In genomic region chr3:87765091-87765490, GRCm38 (mm10) we compare ENCODE assay signal across 8 mouse cellular contexts. TPM values are rescaled to one million over a fixed set of nuclear protein-coding genes. Genes with fewer than 3 reads are reported as not detected.
DNase-seq lines count a peak whose midpoint lies in the region; ATAC-seq lines count a peak whose summit lies in the region.

No protein-coding gene starts in this region.

- 19% methylated on average over 10 of the region's 10 CpGs for WGBS in heart, embryonic 11.5 days (ENCODE audit: insufficient replicate concordance)
- WGBS in lung, embryonic 16.5 days, result 18% methylated on average over 10 of the region's 10 CpGs

- 0 out of 2 replicates have a peak overlapping the region, but pooled peaks have one; percentile 49 for H3K9ac ChIP-seq in heart, embryonic 11.5 days (ENCODE audit: low read depth, low read length)
- H3K9ac ChIP-seq in lung, embryonic 16.5 days (ENCODE audit: low read length), result peak overlapping the region; percentile 56

- H3K27me3 ChIP-seq in heart, embryonic 11.5 days (ENCODE audit: control insufficient read depth, insufficient read depth, low read length), result peaks cover 9% of the 10 kb centered on the region; the same call in 1 of the 2 replicates
- H3K27me3 ChIP-seq in lung, embryonic 16.5 days (ENCODE audit: control insufficient read depth, insufficient read depth, low read depth, low read length), result no peaks in the 10 kb centered on the region

- no peak for ATAC-seq in heart, embryonic 11.5 days (replicated peaks; ENCODE audit: insufficient number of reproducible peaks, low FRiP score, low TSS enrichment)
- peak; percentile 55 for ATAC-seq in lung, embryonic 16.5 days (ENCODE audit: low read depth)

- DNase-seq in 3T3-L1 (ENCODE audit: low read depth, low spot score), result peak; percentile 77
- peak; percentile 46 for DNase-seq in adrenal gland, postnatal 25 days
- DNase-seq in kidney, adult 8-10 months, result peak; percentile 54 to 60
- peak; percentile 19 to 72 for DNase-seq in spleen, postnatal 10 days (ENCODE audit: low spot score in 2 of 2)
- DNase-seq in cerebellum, postnatal 36 days, result no peak
- no peak for DNase-seq in layer of hippocampus, adult 8-10 months (ENCODE audit: low spot score in 2 of 2)

- H3K4me2 ChIP-seq in heart, embryonic 11.5 days, result peak overlapping the region; percentile 50
- peak overlapping the region; percentile 48 for H3K4me2 ChIP-seq in lung, embryonic 16.5 days (ENCODE audit: low read depth, low read length)

- peak overlapping the region; percentile 12; the same call in 1 of the 2 replicates for H3K4me3 ChIP-seq in heart, embryonic 11.5 days (ENCODE audit: low read depth, low read length)
- H3K4me3 ChIP-seq in lung, embryonic 16.5 days (ENCODE audit: low read length), result peak overlapping the region; percentile 23

- H3K27ac ChIP-seq in heart, embryonic 11.5 days (ENCODE audit: low read depth, low read length), result peak overlapping the region; percentile 86
- H3K27ac ChIP-seq in lung, embryonic 16.5 days (ENCODE audit: low read length), result peak overlapping the region; percentile 97

- H3K9me3 ChIP-seq in heart, embryonic 11.5 days (replicated peaks; ENCODE audit: control insufficient read depth, low read length), result no peaks in the 10 kb centered on the region
- H3K9me3 ChIP-seq in lung, embryonic 16.5 days (ENCODE audit: control insufficient read depth, low read length), result no peaks in the 10 kb centered on the region

- no peaks in the 10 kb centered on the region for H3K36me3 ChIP-seq in heart, embryonic 11.5 days (ENCODE audit: control insufficient read depth, insufficient read depth, low read length)
- H3K36me3 ChIP-seq in lung, embryonic 16.5 days (ENCODE audit: control insufficient read depth, insufficient read depth, low read length), result no peaks in the 10 kb centered on the region

- peaks cover 24% of the 10 kb centered on the region for H3K4me1 ChIP-seq in heart, embryonic 11.5 days (ENCODE audit: control insufficient read depth, insufficient read depth, low read length)
- peaks cover 57% of the 10 kb centered on the region for H3K4me1 ChIP-seq in lung, embryonic 16.5 days (replicated peaks; ENCODE audit: control insufficient read depth, insufficient read depth, low read length)

RNA-seq across cellular contexts. Expression of gene Lrrc71, which starts 16.7 kb away (rescaled TPM):
- 0.94 TPM in 1 of 2 replicates, not detected in the other for total RNA-seq in adrenal gland, postnatal 25 days (2021)
- polyA plus RNA-seq in heart, embryonic 11.5 days (2014; fragmentation: Nextera tagmentation; extraction: Ambion mirVana), result 0.43 and 0.66 TPM in 2 replicates
- polyA plus RNA-seq in lung, embryonic 16.5 days (2015; fragmentation: Nextera tagmentation; extraction: Ambion mirVana), result 3.9 and 5.9 TPM in 2 replicates
- total RNA-seq in layer of hippocampus, adult 8-10 months (2022), result 1 to 10 TPM in 1 of 4 experiments, under 1 TPM in 3; 0.43 to 1.6 (median 0.62) TPM

RNA-seq across cellular contexts. Expression of gene Ntrk1, which starts 29.9 kb away (rescaled TPM):
- total RNA-seq in adrenal gland, postnatal 25 days (2021), result 0.95 and 3.7 TPM in 2 replicates
- polyA plus RNA-seq in heart, embryonic 11.5 days (2014; fragmentation: Nextera tagmentation; extraction: Ambion mirVana), result 0.30 and 0.51 TPM in 2 replicates
- polyA plus RNA-seq in lung, embryonic 16.5 days (2015; fragmentation: Nextera tagmentation; extraction: Ambion mirVana), result 1.5 and 1.6 TPM in 2 replicates
- total RNA-seq in layer of hippocampus, adult 8-10 months (2022), result under 1 TPM; 0.13 to 0.20 (median 0.17) TPM

RNA-seq across cellular contexts. Expression of gene Insrr, which starts 31.7 kb away (rescaled TPM):
- total RNA-seq in adrenal gland, postnatal 25 days (2021), result 0.81 and 1.0 TPM in 2 replicates
- 0.03 and 0.23 TPM in 2 replicates for polyA plus RNA-seq in heart, embryonic 11.5 days (2014; fragmentation: Nextera tagmentation; extraction: Ambion mirVana)
- 0.04 and 0.23 TPM in 2 replicates for polyA plus RNA-seq in lung, embryonic 16.5 days (2015; fragmentation: Nextera tagmentation; extraction: Ambion mirVana)
- under 1 TPM; 0.49 to 1.00 (median 0.68) TPM for total RNA-seq in layer of hippocampus, adult 8-10 months (2022)

RNA-seq across cellular contexts. Expression of gene Pear1, which starts 59.0 kb away (rescaled TPM):
- total RNA-seq in adrenal gland, postnatal 25 days (2021), result 20.7 and 23.0 TPM in 2 replicates
- 12.1 and 13.5 TPM in 2 replicates for polyA plus RNA-seq in heart, embryonic 11.5 days (2014; fragmentation: Nextera tagmentation; extraction: Ambion mirVana)
- 32.4 and 34.5 TPM in 2 replicates for polyA plus RNA-seq in lung, embryonic 16.5 days (2015; fragmentation: Nextera tagmentation; extraction: Ambion mirVana)
- 10 to 100 TPM; 10.5 to 12.7 (median 12.2) TPM for total RNA-seq in layer of hippocampus, adult 8-10 months (2022)

Comparison
In these comparisons a context has a peak if more than half of its experiments do, and no peak if none do; other contexts are left out.
1. DNase-seq: peak in 3T3-L1 (single experiment), adrenal gland, postnatal 25 days (single experiment), kidney, adult 8-10 months (2 of 2) and spleen, postnatal 10 days (2 of 2); none in cerebellum, postnatal 36 days (0 of 2) and layer of hippocampus, adult 8-10 months (0 of 2).